Mouse (Mus musculus) lung, postnatal 0 days (tissue): ENCODE measurements at regions not wholly inside any gene's neighbourhood (a gene's known extent, or its start where the extent isn't known, plus 50 kb on each side); places are given as distances from the start of the nearest gene placed in this dataset.
"Not testable (repeated sequence)": the region's sequence is repeated elsewhere in the genome, so short reads cannot be mapped to it uniquely, and the experiment has no call there.

Source experiments
- ATAC-seq: fragments of 200-750 bp; cut with Nextera tagmentation; 2 replicates; pipeline ENCODE4 v1.8.0; 2017; ENCODE audit warnings: moderate library complexity
- DNase-seq: peaks from one replicate; pipeline ENCODE4 v3.0.0-alpha.2; 2016; ENCODE audit warnings: low spot score
- H3K27ac ChIP-seq: fragments of 300-500 bp; sonication (generic); 2 replicates; pipeline ENCODE4 v1.5.1; 2014; ENCODE audit warnings: antibody characterized with exemption, mild to moderate bottlenecking, low read length, mixed read lengths
- H3K27me3 ChIP-seq: fragments of 300-500 bp; sonication (generic); replicated peaks from 2 replicates; pipeline ENCODE4 v1.6.1; 2014; ENCODE audit warnings: low read length, mixed read lengths; ENCODE audit not compliant: insufficient read depth
- H3K36me3 ChIP-seq: fragments of 300-500 bp; sonication (generic); 2 replicates; pipeline ENCODE4 v1.6.1; 2014; ENCODE audit warnings: low read length, mixed read lengths; ENCODE audit not compliant: insufficient read depth
- H3K4me1 ChIP-seq: fragments of 300-500 bp; sonication (generic); 2 replicates; pipeline ENCODE4 v1.6.1; 2014; ENCODE audit warnings: antibody characterized with exemption, low read depth, low read length, mixed read lengths; ENCODE audit not compliant: insufficient read depth
- H3K4me2 ChIP-seq: fragments of 300-500 bp; sonication (generic); replicated peaks from 2 replicates; pipeline ENCODE4 v1.6.1; 2014; ENCODE audit warnings: low read depth, mild to moderate bottlenecking, low read length, moderate library complexity, mixed read lengths
- H3K4me3 ChIP-seq: fragments of 300-500 bp; sonication (generic); 2 replicates; pipeline ENCODE4 v1.5.1; 2014; ENCODE audit warnings: low read depth, low read length
- H3K9ac ChIP-seq: fragments of 300-500 bp; sonication (generic); replicated peaks from 2 replicates; pipeline ENCODE4 v1.6.1; 2014; ENCODE audit warnings: low read depth, mild to moderate bottlenecking
- H3K9me3 ChIP-seq: fragments of 300-500 bp; sonication (generic); 2 replicates; pipeline ENCODE4 v1.6.1; 2016; ENCODE audit warnings: low read length, mixed read lengths
- CTCF ChIP-seq: IDR thresholded peaks from 2 replicates; pipeline ENCODE4 v1.5.1; 2016; ENCODE audit warnings: antibody characterized with exemption, mild to moderate bottlenecking
- EP300 ChIP-seq: IDR thresholded peaks from 2 replicates; pipeline ENCODE4 v1.6.1; 2016; ENCODE audit warnings: antibody characterized with exemption, mild to moderate bottlenecking, control low read depth
- WGBS: fragments of 180-500 bp; shearing (Covaris S2); extraction: QIAGEN DNeasy Blood & Tissue Kit; methylation state at CpG from one replicate; pipeline ENCODE4 v1.1.7; 2014; 5-methylcytosine and 5-hydroxymethylcytosine counted together

DNA sequence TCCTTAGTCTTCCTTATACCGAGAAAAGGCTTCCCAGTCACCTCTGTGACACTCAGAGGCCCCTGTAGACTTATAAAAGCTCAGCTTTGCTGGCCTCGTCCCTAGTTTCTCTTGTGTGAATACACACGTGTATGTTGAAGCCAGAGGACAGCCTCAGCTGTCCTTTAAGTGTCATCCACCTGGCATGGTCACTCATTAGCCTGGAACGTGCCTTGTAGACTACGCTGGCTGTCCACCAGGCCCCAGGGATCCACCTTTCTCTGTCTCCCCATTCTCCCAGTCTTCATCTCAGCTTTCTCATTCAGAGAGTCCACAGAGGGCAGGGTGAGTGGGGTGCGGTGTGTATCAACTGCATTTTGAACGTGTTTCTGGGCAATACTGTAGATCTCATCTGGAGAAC, 273.8 kb upstream of the Maf start:
- Histone ChIP-seq H3K27ac (no peak overlapping the region), H3K4me2 (no peak overlapping the region), H3K9ac (no peak overlapping the region), H3K36me3 (no peaks in the 10 kb centered on the region), H3K27me3 (no peaks in the 10 kb centered on the region), H3K4me3 (no peak overlapping the region), H3K9me3 (no peaks in the 10 kb centered on the region), H3K4me1 (no peaks in the 10 kb centered on the region; the same call in 1 of the 2 replicates)
- no peak for ATAC-seq
- TF ChIP-seq CTCF: no peak
- no peak for TF ChIP-seq EP300
- WGBS: 83% methylated on average over 7 of the region's 7 CpGs
- DNase-seq: no peak

DNA sequence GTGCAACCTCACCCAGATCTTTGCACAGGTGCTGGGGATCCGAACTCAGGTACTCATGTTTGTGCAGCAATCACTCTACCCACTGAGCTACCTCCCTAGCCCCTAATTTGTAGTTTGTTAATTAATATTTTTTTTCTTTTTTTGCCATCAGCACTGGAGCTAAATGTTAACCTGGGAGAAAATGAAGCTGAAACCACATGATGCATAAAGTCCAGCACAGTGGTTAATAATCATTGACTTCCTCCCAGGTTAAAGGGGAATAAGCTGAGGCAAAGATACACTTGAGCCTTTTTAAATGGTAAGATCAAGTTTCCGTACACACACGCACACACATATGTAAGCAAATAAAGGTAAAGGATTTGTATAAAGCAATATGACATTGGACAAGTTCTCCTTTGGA, 273.0 kb upstream of the Maf start:
- H3K4me1 ChIP-seq: no peaks in the 10 kb centered on the region
- WGBS: 87% methylated on average over 3 of the region's 3 CpGs
- no peaks in the 10 kb centered on the region for H3K9me3 ChIP-seq
- DNase-seq (no peak), ATAC-seq (no peak)
- H3K36me3 ChIP-seq: no peaks in the 10 kb centered on the region
- no peak overlapping the region for H3K27ac ChIP-seq
- TF ChIP-seq EP300 (no peak), CTCF (no peak)
- no peaks in the 10 kb centered on the region for H3K27me3 ChIP-seq
- no peak overlapping the region for H3K4me2 ChIP-seq
- H3K4me3 ChIP-seq: no peak overlapping the region
- no peak overlapping the region for H3K9ac ChIP-seq

DNA sequence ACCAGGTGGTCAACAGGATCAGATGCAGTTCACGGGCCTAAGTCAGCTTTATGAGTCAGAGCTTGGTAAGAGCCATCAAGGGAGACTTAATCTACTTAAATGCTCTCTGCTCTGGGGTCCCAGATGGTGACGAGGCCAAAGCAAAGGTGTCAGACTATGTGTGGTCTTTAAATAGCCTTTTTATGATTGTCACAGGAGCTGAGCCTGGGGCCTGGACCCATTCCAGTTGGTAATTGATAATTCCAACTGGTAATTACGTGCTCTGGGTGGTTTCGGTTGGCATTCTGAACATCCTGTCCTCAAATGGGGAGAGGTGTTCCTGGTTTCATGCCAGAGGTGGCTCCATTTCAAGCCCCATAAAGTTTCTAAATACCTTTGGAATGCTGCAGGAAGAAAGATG, 269.6 kb upstream of the Maf start:
- DNase-seq: no peak
- no peak for ATAC-seq
- no peaks in the 10 kb centered on the region for H3K27me3 ChIP-seq
- TF ChIP-seq CTCF: no peak
- no peak for TF ChIP-seq EP300
- 58% methylated on average over 4 of the region's 4 CpGs for WGBS
- no peaks in the 10 kb centered on the region for H3K36me3 ChIP-seq
- H3K9me3 ChIP-seq: no peaks in the 10 kb centered on the region
- no peak overlapping the region for H3K4me2 ChIP-seq
- H3K9ac ChIP-seq: no peak overlapping the region
- no peak overlapping the region for H3K27ac ChIP-seq
- no peak overlapping the region for H3K4me3 ChIP-seq
- H3K4me1 ChIP-seq: no peaks in the 10 kb centered on the region

DNA sequence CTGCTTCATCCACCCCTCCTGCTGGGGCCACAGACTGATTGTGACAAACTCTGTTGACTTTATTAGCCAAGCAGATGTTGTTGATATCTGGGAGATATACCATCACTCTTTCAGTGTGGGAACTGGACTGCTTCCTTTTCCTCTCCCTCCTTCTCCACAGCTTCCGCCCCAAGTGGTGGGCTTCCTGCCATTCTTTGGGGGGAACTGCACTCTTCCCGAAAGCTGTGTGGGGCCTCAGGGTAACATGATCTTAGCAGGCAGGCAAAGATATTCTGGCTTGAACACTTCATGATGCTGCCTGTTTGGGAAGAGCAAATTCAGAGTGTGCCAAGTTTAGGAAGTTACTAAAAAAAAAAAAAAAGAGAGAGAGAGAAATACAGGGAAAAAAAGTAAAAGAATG, 267.1 kb upstream of the Maf start:
- TF ChIP-seq EP300 (no peak), CTCF (no peak)
- ATAC-seq (no peak), DNase-seq (no peak)
- H3K27ac ChIP-seq: no peak overlapping the region
- H3K27me3 ChIP-seq: no peaks in the 10 kb centered on the region
- no peak overlapping the region for H3K4me3 ChIP-seq
- no peak overlapping the region for H3K4me2 ChIP-seq
- H3K4me1 ChIP-seq: no peaks in the 10 kb centered on the region
- H3K9ac ChIP-seq: no peak overlapping the region
- H3K36me3 ChIP-seq: no peaks in the 10 kb centered on the region
- H3K9me3 ChIP-seq: no peaks in the 10 kb centered on the region
- 27% methylated on average over 2 of the region's 2 CpGs for WGBS

DNA sequence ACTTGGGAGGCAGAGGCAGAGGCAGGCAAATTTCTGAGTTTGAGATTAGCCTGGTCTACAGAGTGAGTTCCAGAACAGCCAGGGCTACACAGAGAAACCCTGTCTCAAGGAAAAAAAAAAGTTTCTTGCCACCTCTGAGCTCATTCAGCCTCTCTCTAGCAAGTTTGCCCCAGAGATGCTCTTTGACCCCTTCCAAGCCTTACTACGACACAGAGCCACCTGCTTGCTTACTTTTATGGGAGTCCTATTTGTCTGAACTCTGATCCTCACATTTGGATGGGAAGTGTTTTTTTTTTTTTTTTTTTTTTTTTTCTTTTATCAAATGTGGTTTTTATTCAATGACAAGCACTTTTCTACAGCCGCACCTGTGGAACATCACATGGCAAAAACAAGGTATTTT, 263.8 kb upstream of the Maf start:
- not testable (repeated sequence) for H3K9me3 ChIP-seq, ATAC-seq
- 89% methylated on average over 2 of the region's 2 CpGs for WGBS

DNA sequence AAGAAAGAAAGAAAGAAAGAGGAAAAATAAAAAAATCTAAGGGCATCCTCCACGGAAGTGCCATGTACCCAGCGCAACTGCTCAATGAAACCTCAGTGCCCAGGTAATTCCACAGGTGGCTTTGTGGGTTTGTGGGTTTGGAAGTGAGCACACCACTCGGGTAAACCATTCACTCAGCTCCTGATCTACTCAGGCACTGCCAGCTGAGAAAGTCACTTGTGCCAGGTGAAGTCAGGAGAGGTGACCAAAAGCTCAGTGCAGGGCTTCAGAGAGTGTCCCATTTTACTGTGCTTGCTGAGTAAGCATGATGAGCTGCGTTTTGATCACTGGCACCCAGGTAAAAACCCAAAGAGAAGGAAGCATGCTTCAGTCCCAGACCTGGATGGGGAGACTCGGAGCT, 260.5 kb upstream of the Maf start:
- TF ChIP-seq CTCF (no peak), EP300 (no peak)
- Histone ChIP-seq H3K9ac (no peak overlapping the region), H3K36me3 (no peaks in the 10 kb centered on the region), H3K4me3 (no peak overlapping the region), H3K27ac (no peak overlapping the region), H3K4me2 (no peak overlapping the region), H3K4me1 (no peaks in the 10 kb centered on the region), H3K9me3 (no peaks in the 10 kb centered on the region), H3K27me3 (no peaks in the 10 kb centered on the region)
- no peak for ATAC-seq
- no peak for DNase-seq
- WGBS: 86% methylated on average over 5 of the region's 5 CpGs

More for the DNA sequence above, 263.8 kb upstream of the Maf start:
- H3K27ac ChIP-seq, H3K36me3 ChIP-seq, H3K4me2 ChIP-seq, H3K27me3 ChIP-seq, H3K4me1 ChIP-seq, H3K4me3 ChIP-seq, H3K9ac ChIP-seq, DNase-seq: not testable (repeated sequence)

DNA sequence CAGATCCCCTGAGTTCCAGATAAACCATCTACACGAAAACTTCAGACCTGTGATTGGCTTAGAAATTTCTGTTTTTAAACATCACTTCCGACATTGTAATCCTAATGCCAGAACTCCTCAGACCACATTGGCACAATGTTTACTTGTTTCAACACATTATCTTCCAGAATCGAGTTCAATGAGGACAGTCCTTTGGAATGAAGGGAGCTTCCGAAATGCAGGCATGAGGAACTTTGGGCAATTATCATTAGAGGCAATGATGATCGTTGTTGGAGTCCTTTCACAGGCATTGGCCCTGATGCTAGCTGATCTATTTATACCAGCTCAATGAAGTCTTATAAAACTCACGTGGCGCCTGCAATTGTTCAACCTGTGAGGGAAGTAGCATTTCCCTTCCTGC, 258.4 kb upstream of the Maf start:
- WGBS: 76% methylated on average over 7 of the region's 7 CpGs
- Histone ChIP-seq H3K4me1 (no peaks in the 10 kb centered on the region), H3K4me2 (no peak overlapping the region), H3K9ac (no peak overlapping the region), H3K4me3 (no peak overlapping the region), H3K27me3 (no peaks in the 10 kb centered on the region), H3K27ac (no peak overlapping the region), H3K36me3 (no peaks in the 10 kb centered on the region), H3K9me3 (no peaks in the 10 kb centered on the region)
- DNase-seq (no peak), ATAC-seq (no peak)
- TF ChIP-seq EP300: no peak
- TF ChIP-seq CTCF: no peak
